Mouse (Mus musculus): Measurements from ENCODE around the gene Muc3a.

- TF ChIP-seq POLR2A (IDR thresholded peaks at IDR 0.05; ENCODE audit: insufficient read depth, low read depth, low read length) (no peak), CTCF (IDR thresholded peaks at IDR 0.05) (no peak), EP300 (IDR thresholded peaks at IDR 0.05; ENCODE audit: insufficient read depth, low read depth, low read length) (no peak)
Observed at GRCm38 (mm10) chr5:137194488-137195120, 17.6 kb downstream of the Muc3a start.

Data from heart, adult 2 months (tissue).